25 mouse cellular contexts compared by ENCODE assay signal in the genomic region with DNA sequence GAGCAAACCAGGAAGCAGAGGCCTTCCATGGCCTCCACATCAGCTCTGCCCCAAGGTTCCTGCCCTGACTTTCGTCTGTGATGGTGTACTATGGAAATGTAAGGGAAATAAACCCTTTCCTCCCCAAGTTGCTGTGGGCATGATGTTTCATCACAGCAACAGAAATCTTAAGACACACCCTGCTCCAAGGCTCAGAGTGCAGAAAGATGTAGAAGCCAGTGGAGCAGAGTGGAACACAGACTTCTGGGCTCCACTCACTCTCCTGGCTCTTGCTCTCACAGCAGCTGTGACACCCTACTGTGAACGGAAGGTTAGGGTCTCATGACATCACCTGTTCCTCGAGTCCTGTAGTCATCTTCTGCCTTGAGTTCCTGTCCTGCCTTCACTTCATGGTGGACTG. TPM values are rescaled to one million over a fixed set of nuclear protein-coding genes. Genes with fewer than 3 reads are reported as not detected.
DNase-seq lines count a peak whose midpoint lies in the region; ATAC-seq and TF ChIP-seq lines count a peak whose summit lies in the region.
"Had no signal": no experiment of that assay in that cellular context is flagged by ENCODE, and none has a peak within 500 bp of the region (broad histone marks: within the 10 kb centered on the region; RNA-seq: fewer than 3 reads in every experiment).

No protein-coding gene starts in this region.

- no peak overlapping the region for H3K4me3 ChIP-seq in heart, adult 2 months
- no peak overlapping the region for H3K4me3 ChIP-seq in intestine, embryonic 15.5 days (replicated peaks)
- H3K4me3 ChIP-seq in intestine, embryonic 16.5 days (ENCODE audit: low read length), result no peak overlapping the region
- H3K4me3 ChIP-seq in intestine, postnatal 0 days (ENCODE audit: low read depth, low read length), result no peak overlapping the region

- WGBS in heart, adult 2 months, result 60% methylated on average over 3 of the region's 3 CpGs
- 51% methylated on average over 3 of the region's 3 CpGs for WGBS in intestine, embryonic 15.5 days
- 54% methylated on average over 3 of the region's 3 CpGs for WGBS in intestine, embryonic 16.5 days
- WGBS in intestine, postnatal 0 days, result 43% methylated on average over 3 of the region's 3 CpGs

- no peaks in the 10 kb centered on the region for H3K79me2 ChIP-seq in heart, adult 2 months (replicated peaks; ENCODE audit: control insufficient read depth, insufficient read depth, low read length)

- peak overlapping the region; percentile 60 for H3K27ac ChIP-seq in heart, adult 2 months
- H3K27ac ChIP-seq in intestine, embryonic 15.5 days, result no peak overlapping the region
- H3K27ac ChIP-seq in intestine, embryonic 16.5 days (ENCODE audit: low read length), result no peak overlapping the region
- H3K27ac ChIP-seq in intestine, postnatal 0 days (ENCODE audit: low read depth, low read length), result no peak overlapping the region

- H3K9ac ChIP-seq in heart, adult 2 months (ENCODE audit: low read depth, low read length), result no peak overlapping the region
- no peak overlapping the region for H3K9ac ChIP-seq in intestine, embryonic 15.5 days
- H3K9ac ChIP-seq in intestine, embryonic 16.5 days (ENCODE audit: low read depth, low read length), result no peak overlapping the region
- no peak overlapping the region for H3K9ac ChIP-seq in intestine, postnatal 0 days (ENCODE audit: low read depth, low read length)

- DNase-seq in heart, adult 2 months, result no peak
- no peak for DNase-seq in heart, adult 18-20 months
- DNase-seq in frontal cortex, postnatal 36 days (ENCODE audit: low spot score in 2 of 2), result no peak
- DNase-seq in left cerebral cortex, postnatal 14 days (ENCODE audit: low spot score in 2 of 2), result no peak
- no peak for DNase-seq in embryo, embryonic 10.5 days (ENCODE audit: low spot score)
- DNase-seq: adrenal gland, adult 2 months; adrenal gland, adult 8-10 months; adrenal gland, postnatal 10 days; adrenal gland, postnatal 14 days; adrenal gland, postnatal 25 days; adrenal gland, postnatal 36 days; B cell, adult 2 months; cerebellum, adult 11 months; cerebellum, adult 11-12 months had no signal

- no peaks in the 10 kb centered on the region for H3K27me3 ChIP-seq in heart, adult 2 months (ENCODE audit: control insufficient read depth, insufficient read depth, low read length)
- no peaks in the 10 kb centered on the region for H3K27me3 ChIP-seq in intestine, embryonic 15.5 days (replicated peaks)
- no peaks in the 10 kb centered on the region for H3K27me3 ChIP-seq in intestine, embryonic 16.5 days (replicated peaks; ENCODE audit: control insufficient read depth, insufficient read depth, low read length)
- H3K27me3 ChIP-seq in intestine, postnatal 0 days (replicated peaks; ENCODE audit: control insufficient read depth, insufficient read depth, low read length), result no peaks in the 10 kb centered on the region

- intact Hi-C loops in heart, adult 2 months (cut with DNase I), result no loop called here
- intact Hi-C loops in left cerebral cortex, postnatal 14 days (cut with DNase I), result no loop called here

- H3K4me2 ChIP-seq in intestine, embryonic 15.5 days (replicated peaks), result no peak overlapping the region
- no peak overlapping the region for H3K4me2 ChIP-seq in intestine, embryonic 16.5 days (ENCODE audit: low read depth, low read length)
- H3K4me2 ChIP-seq in intestine, postnatal 0 days (replicated peaks; ENCODE audit: low read depth), result no peak overlapping the region

- no peak for TF ChIP-seq POLR2A in heart, adult 2 months (IDR thresholded peaks at IDR 0.05; ENCODE audit: insufficient read depth, low read depth, low read length)

- H3K36me3 ChIP-seq in heart, adult 2 months (ENCODE audit: control insufficient read depth, insufficient read depth, low read length), result no peaks in the 10 kb centered on the region
- H3K36me3 ChIP-seq in intestine, embryonic 15.5 days, result no peaks in the 10 kb centered on the region
- no peaks in the 10 kb centered on the region for H3K36me3 ChIP-seq in intestine, embryonic 16.5 days (ENCODE audit: control insufficient read depth, insufficient read depth, low read length)
- no peaks in the 10 kb centered on the region for H3K36me3 ChIP-seq in intestine, postnatal 0 days (ENCODE audit: control insufficient read depth, insufficient read depth)
- H3K36me3 ChIP-seq: G1E had no signal

- TF ChIP-seq CTCF in heart, adult 2 months (IDR thresholded peaks at IDR 0.05), result no peak
- TF ChIP-seq CTCF in intestine, postnatal 0 days (IDR thresholded peaks at IDR 0.05; ENCODE audit: low read depth), result no peak

- no peaks in the 10 kb centered on the region for H3K9me3 ChIP-seq in intestine, embryonic 15.5 days
- H3K9me3 ChIP-seq in intestine, embryonic 16.5 days (ENCODE audit: control insufficient read depth, low read length), result no peaks in the 10 kb centered on the region; the same call in 1 of the 2 replicates
- no peaks in the 10 kb centered on the region for H3K9me3 ChIP-seq in intestine, postnatal 0 days (ENCODE audit: control insufficient read depth)

- no peak for TF ChIP-seq EP300 in heart, adult 2 months (IDR thresholded peaks at IDR 0.05; ENCODE audit: insufficient read depth, low read depth, low read length)

- peak; percentile 52; the same call in 1 of the 2 replicates for ATAC-seq in intestine, embryonic 15.5 days
- peak; percentile 46 for ATAC-seq in intestine, embryonic 16.5 days
- ATAC-seq in intestine, postnatal 0 days, result peak; percentile 51
- ATAC-seq: activated CD4-positive, CD25-positive, alpha-beta regulatory T cell, adult 4 months; CD4-positive, CD25-positive, alpha-beta regulatory T cell, adult 4 months; Patski had no signal

- peaks cover 3% of the 10 kb centered on the region; the same call in 1 of the 2 replicates for H3K4me1 ChIP-seq in heart, adult 2 months (ENCODE audit: control insufficient read depth, insufficient read depth, low read length)
- no peaks in the 10 kb centered on the region for H3K4me1 ChIP-seq in intestine, embryonic 15.5 days (replicated peaks)
- H3K4me1 ChIP-seq in intestine, embryonic 16.5 days (ENCODE audit: control insufficient read depth, insufficient read depth, low read length), result no peaks in the 10 kb centered on the region
- H3K4me1 ChIP-seq in intestine, postnatal 0 days (replicated peaks; ENCODE audit: control insufficient read depth, insufficient read depth, low read length), result 0 out of 2 replicates have a peak, but pooled peaks cover 4% of the 10 kb centered on the region

RNA-seq across cellular contexts. Expression of gene Hsd17b6, which starts 43.4 kb away (rescaled TPM):
- total RNA-seq in heart, adult 2 months (2021), result not detected
- not detected in 2 replicates for polyA plus RNA-seq in heart, adult 2 months (2012; rRNA removed)
- total RNA-seq in heart, adult 18-20 months (2021), result not detected
- polyA plus RNA-seq in intestine, embryonic 15.5 days (2015; fragmentation: Nextera tagmentation; extraction: Ambion mirVana), result 0.38 and 0.48 TPM in 2 replicates
- polyA plus RNA-seq in intestine, embryonic 16.5 days (2015; fragmentation: Nextera tagmentation; extraction: Ambion mirVana), result 0.22 and 0.76 TPM in 2 replicates
- polyA plus RNA-seq in intestine, postnatal 0 days (2015; fragmentation: Nextera tagmentation; extraction: Ambion mirVana), result 0.74 and 0.86 TPM in 2 replicates
- not detected for total RNA-seq in left cerebral cortex, postnatal 14 days (2021)
- total RNA-seq: adrenal gland, adult 18-20 months; adrenal gland, postnatal 25 days; MEL had no signal
- polyA plus RNA-seq: activated CD4-positive, CD25-positive, alpha-beta regulatory T cell, adult 4 months; adrenal gland, adult 2 months; brain, embryonic 14.5 days; C2C12; CD4-positive, CD25-positive, alpha-beta regulatory T cell, adult 4 months; G1E; Patski had no signal

RNA-seq across cellular contexts. Expression of gene Prim1, which starts 51.0 kb away (rescaled TPM):
- 1 to 10 TPM; 1.7 TPM for total RNA-seq in heart, adult 2 months (2021)
- 1.2 and 2.0 TPM in 2 replicates for polyA plus RNA-seq in heart, adult 2 months (2012; rRNA removed)
- 1 to 10 TPM; 1.5 to 2.2 TPM for total RNA-seq in heart, adult 18-20 months (2021)
- polyA plus RNA-seq in intestine, embryonic 15.5 days (2015; fragmentation: Nextera tagmentation; extraction: Ambion mirVana), result 67.9 and 73.0 TPM in 2 replicates
- 56.3 and 66.1 TPM in 2 replicates for polyA plus RNA-seq in intestine, embryonic 16.5 days (2015; fragmentation: Nextera tagmentation; extraction: Ambion mirVana)
- 18.7 and 22.1 TPM in 2 replicates for polyA plus RNA-seq in intestine, postnatal 0 days (2015; fragmentation: Nextera tagmentation; extraction: Ambion mirVana)
- 1 to 10 TPM; 6.4 to 7.2 TPM for total RNA-seq in left cerebral cortex, postnatal 14 days (2021)
